Mouse (Mus musculus) yolk sac, embryonic 10.5 days (tissue): ENCODE measurements around the gene Cc2d2a.

ENCODE experiments used
- DNase-seq: peaks from one replicate; pipeline ENCODE4 v3.0.0-alpha.2; 2017; ENCODE audit warnings: low spot score

The Cc2d2a gene

GRCm38 (mm10) chr5:43661997-43662961, at the start of gene Cc2d2a:
Gene Cc2d2a, plus strand, starts transcription at chr5:43662346.
- DNase-seq = peak; percentile 67

- DNase-seq = no peak
Measured at GRCm38 (mm10) chr5:43621575-43622299, 40.4 kb upstream of the Cc2d2a start.

GRCm38 (mm10) chr5:43625407-43625806, 36.7 kb upstream of the Cc2d2a start:
- no peak for DNase-seq

- DNase-seq = no peak
Measured at GRCm38 (mm10) chr5:43634071-43634601, 28.0 kb upstream of the Cc2d2a start.

GRCm38 (mm10) chr5:43634602-43635081, 27.5 kb upstream of the Cc2d2a start:
- no peak for DNase-seq

GRCm38 (mm10) chr5:43645020-43645419, 17.1 kb upstream of the Cc2d2a start:
- no peak for DNase-seq

GRCm38 (mm10) chr5:43647098-43647774, 14.9 kb upstream of the Cc2d2a start:
- no peak for DNase-seq

GRCm38 (mm10) chr5:43661498-43661897, 648 bp upstream of the Cc2d2a start:
- no peak for DNase-seq

GRCm38 (mm10) chr5:43663531-43663930, 1.4 kb downstream of the Cc2d2a start:
- no peak for DNase-seq

GRCm38 (mm10) chr5:43665144-43665543, 3.0 kb downstream of the Cc2d2a start:
- DNase-seq = no peak

GRCm38 (mm10) chr5:43669118-43669645, 7.0 kb downstream of the Cc2d2a start:
- no peak for DNase-seq

GRCm38 (mm10) chr5:43672177-43672911, 10.2 kb downstream of the Cc2d2a start:
- DNase-seq = peak; percentile 92

- no peak for DNase-seq
Measured at GRCm38 (mm10) chr5:43673083-43673482, 10.9 kb downstream of the Cc2d2a start.

- DNase-seq = no peak
Measured at GRCm38 (mm10) chr5:43685466-43685865, 23.3 kb downstream of the Cc2d2a start.

- no peak for DNase-seq
Measured at GRCm38 (mm10) chr5:43692489-43692888, 30.3 kb downstream of the Cc2d2a start.

GRCm38 (mm10) chr5:43697133-43697532, 35.0 kb downstream of the Cc2d2a start:
- DNase-seq = no peak

- DNase-seq = no peak
Measured at GRCm38 (mm10) chr5:43699240-43699639, 37.1 kb downstream of the Cc2d2a start.

- no peak for DNase-seq
Measured at GRCm38 (mm10) chr5:43721538-43722451, 59.6 kb downstream of the Cc2d2a start.

GRCm38 (mm10) chr5:43722452-43722783, 60.3 kb downstream of the Cc2d2a start:
- no peak for DNase-seq

- no peak for DNase-seq
Measured at GRCm38 (mm10) chr5:43723830-43724229, 61.7 kb downstream of the Cc2d2a start.
